Mouse (Mus musculus): ENCODE results near the gene Mag. TPM values are rescaled to one million over a fixed set of nuclear protein-coding genes. Genes with fewer than 3 reads are reported as not detected.
"Not testable (repeated sequence)": the region's sequence is repeated elsewhere in the genome, so short reads cannot be mapped to it uniquely, and the experiment has no call there.

The Mag gene
- polyA plus RNA-seq, 1 experiment from 2014 or later: not detected

- in situ Hi-C loops (cut with MboI; ENCODE audit: low pct_unique_long_range_greater_than_20kb): no loop called here
- H3K27me3 ChIP-seq: no peaks in the 10 kb centered on the region
- no peak for DNase-seq (ENCODE audit: low read depth, low spot score)
- CTCF ChIA-PET: interaction anchor here (0.8 to 1.2 kb wide), 2 partner anchors 25 to 111 kb away, joined by 3 read pairs; no protein-coding TSS in a partner anchor
- no peak for TF ChIP-seq CTCF (IDR thresholded peaks at IDR 0.05)
- no peak for ATAC-seq
- POLR2A ChIA-PET: no interaction called here
Observed at GRCm38 (mm10) chr7:30954971-30955520, 40.4 kb upstream of the Mag start.

GRCm38 (mm10) chr7:30954036-30954435 lies 39.4 kb upstream of the Mag start:
- TF ChIP-seq CTCF (IDR thresholded peaks at IDR 0.05): no peak
- in situ Hi-C loops (cut with MboI; ENCODE audit: low pct_unique_long_range_greater_than_20kb): no loop called here
- CTCF ChIA-PET: no interaction called here
- POLR2A ChIA-PET: no interaction called here
- no peak for ATAC-seq
- no peak for DNase-seq (ENCODE audit: low read depth, low spot score)
- no peaks in the 10 kb centered on the region for H3K27me3 ChIP-seq

- ATAC-seq (no peak), DNase-seq (ENCODE audit: low read depth, low spot score) (no peak)
- no peak for TF ChIP-seq CTCF (IDR thresholded peaks at IDR 0.05)
- POLR2A ChIA-PET: no interaction called here
- no peaks in the 10 kb centered on the region for H3K27me3 ChIP-seq
- CTCF ChIA-PET: no interaction called here
- in situ Hi-C loops (cut with MboI; ENCODE audit: low pct_unique_long_range_greater_than_20kb): no loop called here
Observed at GRCm38 (mm10) chr7:30953459-30953858, 38.8 kb upstream of the Mag start.

- ATAC-seq: no peak
Observed at GRCm38 (mm10) chr7:30952441-30953265, 38.0 kb upstream of the Mag start.

GRCm38 (mm10) chr7:30949902-30950301 lies 35.2 kb upstream of the Mag start:
- in situ Hi-C loops (cut with MboI; ENCODE audit: low pct_unique_long_range_greater_than_20kb); ATAC-seq; CTCF ChIA-PET; H3K27me3 ChIP-seq; DNase-seq (ENCODE audit: low read depth, low spot score); POLR2A ChIA-PET: not testable (repeated sequence)

More at GRCm38 (mm10) chr7:30952441-30953265, 38.0 kb upstream of the Mag start:
- no peaks in the 10 kb centered on the region for H3K27me3 ChIP-seq
- no peak for TF ChIP-seq CTCF (IDR thresholded peaks at IDR 0.05)
- DNase-seq (ENCODE audit: low read depth, low spot score): no peak
- ChIA-PET POLR2A (interaction anchor here (0.7 kb wide), 1 partner anchor 288 kb away, joined by 3 read pairs; the partner anchor contains the start of gene Haus5), CTCF (no interaction called here)
- in situ Hi-C loops (cut with MboI; ENCODE audit: low pct_unique_long_range_greater_than_20kb): no loop called here

GRCm38 (mm10) chr7:30945876-30946275 lies 31.2 kb upstream of the Mag start:
- no peak for TF ChIP-seq CTCF (IDR thresholded peaks at IDR 0.05)
- CTCF ChIA-PET: no interaction called here
- DNase-seq (ENCODE audit: low read depth, low spot score): no peak

GRCm38 (mm10) chr7:30945466-30945865 lies 30.8 kb upstream of the Mag start:
- in situ Hi-C loops (cut with MboI; ENCODE audit: low pct_unique_long_range_greater_than_20kb); CTCF ChIA-PET; ATAC-seq: not testable (repeated sequence)

More at GRCm38 (mm10) chr7:30945876-30946275, 31.2 kb upstream of the Mag start:
- no peak for ATAC-seq
- in situ Hi-C loops (cut with MboI; ENCODE audit: low pct_unique_long_range_greater_than_20kb): no loop called here
- POLR2A ChIA-PET: interaction anchor here (1.0 kb wide), 1 partner anchor 10 kb away, joined by 3 read pairs; no protein-coding TSS in a partner anchor
- H3K27me3 ChIP-seq: no peaks in the 10 kb centered on the region

GRCm38 (mm10) chr7:30944706-30945105 lies 30.0 kb upstream of the Mag start:
- ATAC-seq; in situ Hi-C loops (cut with MboI; ENCODE audit: low pct_unique_long_range_greater_than_20kb); H3K27me3 ChIP-seq; CTCF ChIA-PET; DNase-seq (ENCODE audit: low read depth, low spot score): not testable (repeated sequence)
- POLR2A ChIA-PET: interaction anchor here (0.9 kb wide), 1 partner anchor 20 kb away, joined by 4 read pairs; the partner anchor contains the start of gene Hamp2

More at GRCm38 (mm10) chr7:30945466-30945865, 30.8 kb upstream of the Mag start:
- DNase-seq (ENCODE audit: low read depth, low spot score); H3K27me3 ChIP-seq: not testable (repeated sequence)
- POLR2A ChIA-PET: interaction anchor here (1.0 kb wide), 1 partner anchor 10 kb away, joined by 3 read pairs; no protein-coding TSS in a partner anchor

- ATAC-seq (no peak), DNase-seq (ENCODE audit: low read depth, low spot score) (no peak)
- in situ Hi-C loops (cut with MboI; ENCODE audit: low pct_unique_long_range_greater_than_20kb): no loop called here
- no peak for TF ChIP-seq CTCF (IDR thresholded peaks at IDR 0.05)
- no peaks in the 10 kb centered on the region for H3K27me3 ChIP-seq
- ChIA-PET POLR2A (interaction anchor here (0.9 kb wide), 1 partner anchor 20 kb away, joined by 4 read pairs; the partner anchor contains the start of gene Hamp2), CTCF (no interaction called here)
Observed at GRCm38 (mm10) chr7:30943909-30944635, 29.4 kb upstream of the Mag start, which contains the start of gene Hamp. Gene Hamp, minus strand, starts transcription at chr7:30944032.

- DNase-seq (ENCODE audit: low read depth, low spot score); POLR2A ChIA-PET; CTCF ChIA-PET; H3K27me3 ChIP-seq; ATAC-seq; in situ Hi-C loops (cut with MboI; ENCODE audit: low pct_unique_long_range_greater_than_20kb): not testable (repeated sequence)
Observed at GRCm38 (mm10) chr7:30942365-30942764, 27.7 kb upstream of the Mag start.

GRCm38 (mm10) chr7:30940070-30940469 lies 25.4 kb upstream of the Mag start:
- in situ Hi-C loops (cut with MboI; ENCODE audit: low pct_unique_long_range_greater_than_20kb); ATAC-seq; DNase-seq (ENCODE audit: low read depth, low spot score); H3K27me3 ChIP-seq; CTCF ChIA-PET; POLR2A ChIA-PET: not testable (repeated sequence)

- CTCF ChIA-PET; ATAC-seq; DNase-seq (ENCODE audit: low read depth, low spot score); in situ Hi-C loops (cut with MboI; ENCODE audit: low pct_unique_long_range_greater_than_20kb); POLR2A ChIA-PET; H3K27me3 ChIP-seq: not testable (repeated sequence)
Observed at GRCm38 (mm10) chr7:30935422-30936099, 20.9 kb upstream of the Mag start.

- DNase-seq (ENCODE audit: low read depth, low spot score); CTCF ChIA-PET; in situ Hi-C loops (cut with MboI; ENCODE audit: low pct_unique_long_range_greater_than_20kb); ATAC-seq; H3K27me3 ChIP-seq: not testable (repeated sequence)
- POLR2A ChIA-PET: interaction anchor here (1.1 kb wide), 1 partner anchor 20 kb away, joined by 4 read pairs; no protein-coding TSS in a partner anchor
Observed at GRCm38 (mm10) chr7:30924581-30924980, 9.9 kb upstream of the Mag start, which contains the start of gene Hamp2. Gene Hamp2, minus strand, starts transcription at chr7:30924681.

All from Patski (cell line).